Mouse (Mus musculus): ENCODE measurements at regions not wholly inside any gene's neighbourhood (a gene's known extent, or its start where the extent isn't known, plus 50 kb on each side); places are given as distances from the start of the nearest gene placed in this dataset.

- no peak for DNase-seq (ENCODE audit: low spot score)
Observed at GRCm38 (mm10) chr9:101369380-101369779, 117.8 kb upstream of the Ppp2r3a start.

GRCm38 (mm10) chr9:101356607-101357006 lies 105.0 kb upstream of the Ppp2r3a start:
- DNase-seq (ENCODE audit: low spot score), result no peak

- DNase-seq (ENCODE audit: low spot score), result no peak
Observed at GRCm38 (mm10) chr9:101348771-101349170, 97.2 kb upstream of the Ppp2r3a start.

- peak; percentile 19 for DNase-seq (ENCODE audit: low spot score)
Observed at GRCm38 (mm10) chr9:101342887-101343286, 91.3 kb upstream of the Ppp2r3a start.

- no peak for DNase-seq (ENCODE audit: low spot score)
Observed at GRCm38 (mm10) chr9:101340796-101341465, 89.3 kb upstream of the Ppp2r3a start.

GRCm38 (mm10) chr9:101329032-101329824 lies 77.6 kb upstream of the Ppp2r3a start:
- no peak for DNase-seq (ENCODE audit: low spot score)

GRCm38 (mm10) chr9:101326961-101327360 lies 75.4 kb upstream of the Ppp2r3a start:
- no peak for DNase-seq (ENCODE audit: low spot score)

GRCm38 (mm10) chr9:101314036-101314435 lies 62.4 kb upstream of the Ppp2r3a start:
- DNase-seq (ENCODE audit: low spot score), result peak; percentile 84

- peak; percentile 40 for DNase-seq (ENCODE audit: low spot score)
Observed at GRCm38 (mm10) chr9:101306408-101306935, 54.9 kb upstream of the Ppp2r3a start.

- no peak for DNase-seq (ENCODE audit: low spot score)
Observed at GRCm38 (mm10) chr9:101305730-101306129, 54.1 kb upstream of the Ppp2r3a start.
